Mouse (Mus musculus): ENCODE measurements around the gene BC052040. TPM values are rescaled to one million over a fixed set of nuclear protein-coding genes. Genes with fewer than 3 reads are reported as not detected.

The BC052040 gene
- polyA plus RNA-seq, 1 experiment from 2014 or later, result 20.8 TPM

DNA sequence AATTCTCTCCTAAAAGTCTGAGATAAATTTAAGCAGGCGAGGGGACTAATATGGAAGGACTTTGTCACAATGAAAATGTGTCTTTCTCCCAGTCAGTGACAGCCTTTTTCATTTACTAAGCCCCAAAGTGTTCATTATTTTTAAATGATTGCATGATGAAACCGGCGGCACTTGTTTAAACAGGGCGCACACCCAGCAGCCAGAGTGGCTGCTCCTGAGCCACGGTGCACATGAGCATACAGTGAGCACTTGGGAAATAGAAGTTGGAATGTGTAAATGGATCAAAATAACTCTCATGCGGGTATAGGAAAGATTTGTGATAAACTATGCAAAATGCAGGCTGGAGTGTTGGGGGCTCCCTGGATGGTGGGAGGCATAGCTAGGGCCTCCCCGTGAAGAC lies 169.7 kb downstream of the BC052040 start:
- peaks cover 9% of the 10 kb centered on the region; the same call in 1 of the 2 replicates for H3K27me3 ChIP-seq (replicated peaks; ENCODE audit: low read depth, poor library complexity, severe bottlenecking)
- no peak overlapping the region for H3K4me3 ChIP-seq
- DNase-seq (ENCODE audit: low spot score), result no peak
- 88% methylated on average over 7 of the region's 7 CpGs for WGBS
- H3K27ac ChIP-seq (replicated peaks), result no peak overlapping the region
- peaks cover 8% of the 10 kb centered on the region for H3K4me1 ChIP-seq
- no peaks in the 10 kb centered on the region for H3K36me3 ChIP-seq (replicated peaks)
- H3K9me3 ChIP-seq, result no peaks in the 10 kb centered on the region

DNA sequence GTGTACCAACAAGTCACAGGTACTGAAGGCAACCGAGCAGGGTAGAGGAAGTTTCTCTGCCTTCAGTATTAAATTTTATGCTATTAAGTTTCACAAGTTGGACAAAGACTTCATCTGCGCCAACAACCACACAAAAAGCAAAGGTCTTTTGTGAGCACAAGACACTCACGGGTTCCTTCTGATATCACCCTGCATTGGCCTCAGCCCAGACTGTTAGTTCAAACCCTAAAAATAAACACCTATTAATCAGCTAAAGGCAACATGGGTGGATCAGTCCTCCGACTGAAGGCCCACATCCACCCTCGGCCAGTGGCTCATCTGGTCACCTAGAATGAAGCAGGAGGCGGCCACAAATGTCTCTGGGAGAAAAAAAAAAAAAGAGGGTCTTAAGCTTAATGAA lies 176.2 kb downstream of the BC052040 start:
- WGBS, result 55% methylated on average over 6 of the region's 6 CpGs
- Histone ChIP-seq H3K27me3 (replicated peaks; ENCODE audit: low read depth, poor library complexity, severe bottlenecking) (peaks cover 11% of the 10 kb centered on the region; the same call in 1 of the 2 replicates), H3K4me3 (no peak overlapping the region), H3K4me1 (peaks cover 17% of the 10 kb centered on the region), H3K27ac (replicated peaks) (no peak overlapping the region; the same call in 1 of the 2 replicates), H3K9me3 (no peaks in the 10 kb centered on the region), H3K36me3 (replicated peaks) (no peaks in the 10 kb centered on the region)
- DNase-seq (ENCODE audit: low spot score), result no peak

DNA sequence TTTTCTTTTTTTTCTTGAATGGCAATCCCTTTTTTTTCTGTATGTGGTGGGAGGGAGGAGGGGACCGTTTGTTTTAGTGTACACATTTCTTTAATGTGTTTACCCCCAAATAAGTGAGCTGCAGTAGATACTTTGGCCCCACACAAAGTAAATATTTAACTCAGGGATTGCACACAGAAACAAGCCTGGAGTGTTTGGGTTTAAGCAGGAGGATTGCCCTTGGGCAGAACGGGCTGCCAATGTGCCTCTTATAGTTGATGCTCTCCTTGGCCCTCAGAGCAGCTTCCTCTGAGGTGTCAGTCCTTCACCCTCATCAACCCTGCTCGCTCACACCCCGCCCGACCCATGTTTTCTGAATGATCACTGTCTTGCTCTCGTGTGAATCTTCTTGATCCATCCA lies 177.0 kb downstream of the BC052040 start:
- no peaks in the 10 kb centered on the region for H3K9me3 ChIP-seq
- no peaks in the 10 kb centered on the region for H3K36me3 ChIP-seq (replicated peaks)
- peaks cover 7% of the 10 kb centered on the region; the same call in 1 of the 2 replicates for H3K27me3 ChIP-seq (replicated peaks; ENCODE audit: low read depth, poor library complexity, severe bottlenecking)
- 78% methylated on average over 6 of the region's 6 CpGs for WGBS
- H3K27ac ChIP-seq (replicated peaks), result no peak overlapping the region
- peaks cover 17% of the 10 kb centered on the region for H3K4me1 ChIP-seq
- no peak for DNase-seq (ENCODE audit: low spot score)
- H3K4me3 ChIP-seq, result no peak overlapping the region

DNA sequence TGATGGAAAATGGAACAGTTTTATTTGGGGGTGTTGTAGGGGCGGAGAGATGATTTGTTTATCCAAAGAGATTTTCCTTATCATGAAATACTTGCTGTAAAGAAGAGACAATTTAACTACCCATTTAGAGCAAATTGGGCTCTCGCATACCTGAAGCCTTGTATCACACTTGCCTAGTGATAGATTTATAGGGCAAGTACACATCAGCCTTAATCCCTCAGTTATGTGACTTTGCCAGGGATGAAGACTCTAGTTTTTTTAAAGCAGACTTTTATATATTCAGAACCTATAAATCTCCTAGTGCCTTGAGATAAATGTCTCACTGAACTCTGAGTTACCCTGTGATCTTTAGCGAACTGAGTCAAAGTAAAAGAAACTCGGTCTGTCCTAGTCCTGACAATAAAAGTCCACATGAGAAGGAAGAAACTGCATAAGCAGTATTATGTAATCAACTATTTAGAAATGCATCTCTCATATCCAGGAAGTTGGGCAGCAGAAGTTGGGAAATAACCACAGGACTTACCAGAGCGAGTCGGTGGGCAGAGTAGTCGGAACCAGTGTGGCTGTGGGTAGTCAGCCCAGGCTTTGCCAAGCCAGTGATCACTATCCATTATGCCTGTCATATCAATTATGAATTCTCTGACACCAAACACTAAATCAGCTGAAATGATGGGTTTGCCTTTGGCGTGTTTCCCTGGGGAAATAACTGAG lies 183.2 kb downstream of the BC052040 start:
- Histone ChIP-seq H3K4me3 (no peak overlapping the region), H3K4me1 (no peaks in the 10 kb centered on the region), H3K36me3 (replicated peaks) (no peaks in the 10 kb centered on the region), H3K27me3 (replicated peaks; ENCODE audit: low read depth, poor library complexity, severe bottlenecking) (no peaks in the 10 kb centered on the region), H3K9me3 (no peaks in the 10 kb centered on the region), H3K27ac (replicated peaks) (no peak overlapping the region)
- DNase-seq (ENCODE audit: low spot score), result no peak
- 93% methylated on average over 8 of the region's 8 CpGs for WGBS

DNA sequence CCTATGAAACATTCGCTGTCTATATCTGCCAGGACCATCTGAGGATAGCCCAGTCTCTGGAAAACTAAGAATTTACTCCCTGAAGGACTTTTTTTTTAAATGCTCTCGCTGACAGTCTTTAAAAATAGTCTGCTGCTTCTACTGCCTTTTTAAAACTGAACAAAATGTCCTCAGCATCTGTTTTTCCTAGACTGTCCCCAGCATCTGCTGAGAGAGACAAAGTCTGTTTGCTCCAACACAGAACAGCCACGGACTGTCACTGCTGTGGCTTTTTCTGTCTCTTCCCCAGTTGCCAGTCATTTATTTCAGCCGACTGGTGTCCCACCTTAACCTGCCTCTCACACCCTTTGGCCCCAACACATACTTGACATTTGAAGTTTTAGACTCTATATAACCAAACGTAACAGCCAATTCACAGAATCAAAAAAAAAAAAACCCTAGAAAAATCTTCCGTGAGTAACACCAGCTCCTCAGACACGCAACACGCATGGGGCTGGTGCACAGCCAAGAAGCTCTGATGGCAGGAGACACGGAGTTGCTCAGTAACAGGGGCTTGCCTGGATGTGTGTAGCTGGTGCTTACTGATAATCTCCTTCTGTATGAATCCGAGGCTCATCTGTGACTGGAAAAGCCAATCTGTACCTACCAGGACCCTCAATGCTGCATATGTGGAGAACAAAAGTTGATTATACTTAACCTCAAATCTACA lies 188.2 kb downstream of the BC052040 start:
- Histone ChIP-seq H3K27ac (replicated peaks) (no peak overlapping the region), H3K27me3 (replicated peaks; ENCODE audit: low read depth, poor library complexity, severe bottlenecking) (no peaks in the 10 kb centered on the region), H3K4me1 (no peaks in the 10 kb centered on the region), H3K36me3 (replicated peaks) (no peaks in the 10 kb centered on the region), H3K4me3 (no peak overlapping the region), H3K9me3 (no peaks in the 10 kb centered on the region)
- WGBS, result 90% methylated on average over 10 of the region's 10 CpGs
- DNase-seq (ENCODE audit: low spot score), result no peak

DNA sequence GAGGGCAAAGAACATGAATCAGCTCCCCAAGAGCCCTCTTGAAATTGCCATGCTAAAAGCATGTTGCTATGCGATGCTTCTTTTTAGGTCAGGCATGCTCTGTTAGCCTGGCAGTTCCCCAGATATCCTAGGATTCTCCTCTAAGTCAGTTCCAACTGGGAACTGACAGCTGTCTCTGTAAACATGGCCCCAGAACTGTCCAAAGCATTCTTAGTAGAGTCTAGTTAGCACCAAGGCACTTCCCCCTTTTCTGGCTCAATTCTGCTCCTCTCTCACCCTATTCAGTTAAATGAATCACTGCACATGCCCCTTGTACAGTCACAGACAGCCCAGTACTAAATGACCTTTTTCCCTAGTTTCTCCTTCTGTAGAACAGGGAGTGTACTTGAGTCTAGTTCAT lies 191.2 kb downstream of the BC052040 start:
- H3K36me3 ChIP-seq (replicated peaks), result no peaks in the 10 kb centered on the region
- H3K27ac ChIP-seq (replicated peaks), result no peak overlapping the region
- DNase-seq (ENCODE audit: low spot score), result no peak
- no peaks in the 10 kb centered on the region for H3K9me3 ChIP-seq
- 91% methylated on average over 1 of the region's 1 CpGs for WGBS
- H3K27me3 ChIP-seq (replicated peaks; ENCODE audit: low read depth, poor library complexity, severe bottlenecking), result no peaks in the 10 kb centered on the region
- H3K4me3 ChIP-seq, result no peak overlapping the region
- H3K4me1 ChIP-seq, result peaks cover 21% of the 10 kb centered on the region

DNA sequence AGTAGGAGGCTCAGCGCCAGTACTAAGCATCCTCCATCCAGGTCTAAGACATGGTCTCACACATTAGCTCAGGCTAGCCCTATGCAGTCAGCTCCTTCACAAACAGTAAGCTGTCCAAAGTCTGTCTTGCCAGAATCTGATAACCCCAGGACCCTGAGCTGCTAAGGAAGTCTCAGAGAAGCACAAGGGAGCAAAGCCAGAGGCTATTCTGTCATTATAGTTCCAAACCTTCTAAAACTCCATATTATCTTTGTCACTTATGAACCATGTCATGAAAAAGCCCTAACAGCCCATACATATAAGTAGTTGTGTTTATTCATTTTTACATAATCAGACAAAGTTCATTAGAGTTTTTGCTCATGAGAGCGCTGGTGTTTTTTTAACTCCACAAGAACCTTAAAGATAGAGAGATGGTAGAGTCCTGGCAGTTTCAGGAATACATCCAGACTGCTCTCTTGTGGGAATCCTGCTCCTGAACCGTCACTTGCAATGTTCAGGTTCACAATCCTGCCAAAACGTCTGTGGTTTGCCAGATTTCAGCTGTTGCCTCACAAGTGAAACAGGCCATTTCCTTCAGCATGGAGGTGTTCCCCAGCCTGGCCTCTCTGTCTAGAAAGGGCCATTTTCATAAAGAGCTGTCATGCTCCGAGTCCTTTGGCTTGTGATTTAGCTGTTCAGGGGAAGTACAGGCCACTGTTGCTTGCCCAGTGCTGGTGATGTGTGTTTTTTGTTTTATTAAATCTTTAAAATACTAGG lies 192.8 kb downstream of the BC052040 start:
- no peaks in the 10 kb centered on the region for H3K27me3 ChIP-seq (replicated peaks; ENCODE audit: low read depth, poor library complexity, severe bottlenecking)
- 82% methylated on average over 5 of the region's 5 CpGs for WGBS

DNA sequence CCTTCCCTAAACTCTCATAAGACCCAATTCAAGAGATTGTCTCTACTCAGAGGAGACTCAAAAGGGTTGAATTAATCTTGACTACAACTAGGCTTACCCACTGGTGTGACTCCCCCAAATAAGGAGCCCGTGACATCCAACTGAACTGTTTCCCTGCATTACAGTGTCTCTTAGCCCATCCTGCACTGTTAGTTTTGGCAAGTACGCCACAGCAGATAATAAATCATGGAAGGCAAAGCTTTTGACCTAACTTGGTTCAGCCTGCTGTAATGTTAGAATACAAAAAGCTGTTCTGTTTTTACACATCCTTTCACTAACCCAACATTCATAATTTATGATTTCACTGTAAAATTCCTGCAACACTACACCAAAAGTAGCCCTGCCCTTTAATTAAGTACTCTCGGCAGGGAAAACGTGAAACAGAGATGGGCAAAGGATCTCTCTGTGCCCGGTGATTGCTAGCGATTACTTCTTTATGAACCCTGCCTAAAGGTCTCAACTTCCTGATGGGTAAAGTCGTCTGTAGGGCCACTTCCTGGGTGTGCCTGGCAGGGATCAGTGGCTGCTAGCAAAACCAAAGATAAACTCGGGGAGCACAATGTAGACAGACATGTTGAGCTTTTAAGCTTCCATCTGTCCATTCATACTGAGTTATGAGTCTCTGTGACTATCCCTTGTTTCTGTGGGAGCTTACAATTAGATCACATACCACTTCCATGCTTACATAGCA lies 194.1 kb downstream of the BC052040 start:
- peaks cover 21% of the 10 kb centered on the region for H3K4me1 ChIP-seq

More for the DNA sequence above, 192.8 kb downstream of the BC052040 start:
- Histone ChIP-seq H3K9me3 (no peaks in the 10 kb centered on the region), H3K36me3 (replicated peaks) (no peaks in the 10 kb centered on the region), H3K4me1 (peaks cover 21% of the 10 kb centered on the region), H3K4me3 (no peak overlapping the region), H3K27ac (replicated peaks) (no peak overlapping the region)
- no peak for DNase-seq (ENCODE audit: low spot score)

DNA sequence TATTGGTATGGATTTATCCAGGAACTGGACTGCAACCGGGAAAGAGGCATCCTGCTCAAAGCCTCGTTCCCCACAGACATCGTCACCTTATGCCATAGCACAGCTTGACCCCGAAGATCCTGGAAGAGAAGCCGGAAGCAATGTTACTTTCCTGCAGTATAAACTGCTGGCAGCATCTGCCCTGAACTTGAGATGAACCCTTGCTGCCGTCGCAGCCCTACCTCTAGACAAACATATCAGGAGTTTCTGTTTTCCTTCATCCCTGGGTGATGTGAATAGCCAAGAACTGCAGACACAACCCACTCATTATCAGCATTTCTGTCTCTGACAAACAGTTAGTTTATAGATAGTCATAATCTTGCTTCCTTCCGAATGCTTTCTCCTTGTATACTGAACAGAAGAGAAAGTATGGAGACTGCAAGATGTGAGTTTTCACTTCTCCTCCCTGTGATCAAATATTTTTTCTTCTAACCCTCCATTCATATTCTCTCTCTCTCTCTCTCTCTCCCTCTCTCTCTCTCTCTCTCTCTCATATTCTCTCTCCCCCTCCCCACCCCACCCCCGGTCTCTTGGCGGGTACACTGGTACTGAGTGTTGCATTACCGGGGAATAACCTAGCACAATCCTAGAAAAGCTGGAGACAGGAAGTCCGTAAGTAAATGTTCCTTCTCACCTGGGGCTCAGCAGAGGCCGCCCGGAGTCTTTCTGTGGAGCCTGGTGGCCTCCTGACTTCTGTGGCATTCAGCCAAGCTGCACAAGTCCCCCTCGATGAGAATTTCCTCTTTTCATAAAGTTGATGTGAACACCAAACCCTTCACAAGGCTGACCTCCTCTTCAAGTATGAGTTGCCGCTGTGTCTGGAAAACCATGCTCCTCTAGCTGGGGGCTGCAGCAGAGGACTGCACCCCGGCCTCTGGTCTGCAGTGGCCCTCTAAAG lies 195.7 kb downstream of the BC052040 start:
- Histone ChIP-seq H3K4me3 (no peak overlapping the region), H3K9me3 (no peaks in the 10 kb centered on the region), H3K4me1 (peaks cover 21% of the 10 kb centered on the region), H3K27ac (replicated peaks) (peak overlapping the region; percentile 51), H3K36me3 (replicated peaks) (no peaks in the 10 kb centered on the region), H3K27me3 (replicated peaks; ENCODE audit: low read depth, poor library complexity, severe bottlenecking) (no peaks in the 10 kb centered on the region)
- DNase-seq (ENCODE audit: low spot score), result peak; percentile 34
- WGBS, result 64% methylated on average over 17 of the region's 17 CpGs

More for the DNA sequence above, 194.1 kb downstream of the BC052040 start:
- Histone ChIP-seq H3K27ac (replicated peaks) (no peak overlapping the region), H3K36me3 (replicated peaks) (no peaks in the 10 kb centered on the region), H3K9me3 (no peaks in the 10 kb centered on the region), H3K27me3 (replicated peaks; ENCODE audit: low read depth, poor library complexity, severe bottlenecking) (no peaks in the 10 kb centered on the region), H3K4me3 (no peak overlapping the region)
- DNase-seq (ENCODE audit: low spot score), result no peak
- 73% methylated on average over 8 of the region's 8 CpGs for WGBS

DNA sequence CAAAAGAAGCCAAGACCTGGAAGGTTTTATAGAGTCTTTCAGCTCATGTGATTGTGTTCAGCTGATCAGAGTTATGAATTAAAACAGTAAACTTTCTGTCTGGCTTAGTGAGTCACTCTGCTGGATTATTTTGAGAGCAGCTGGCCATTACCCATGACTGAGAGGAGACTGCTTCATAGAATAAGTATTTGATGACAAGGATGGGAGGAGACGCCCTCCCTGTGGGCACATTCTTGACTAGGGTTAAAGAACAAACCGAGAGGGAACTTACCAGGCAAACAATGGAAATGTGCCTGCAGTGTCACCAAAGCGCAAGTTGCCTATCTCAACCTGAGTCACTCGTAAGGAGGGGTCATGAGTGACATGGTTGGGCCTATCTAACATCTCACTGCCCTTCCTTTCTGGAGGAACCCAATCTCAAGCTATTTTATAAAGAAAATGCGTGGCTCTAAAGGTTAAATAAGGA lies 199.1 kb downstream of the BC052040 start:
- no peak for DNase-seq (ENCODE audit: low spot score)
- Histone ChIP-seq H3K27me3 (replicated peaks; ENCODE audit: low read depth, poor library complexity, severe bottlenecking) (no peaks in the 10 kb centered on the region), H3K4me1 (peaks cover 25% of the 10 kb centered on the region), H3K9me3 (no peaks in the 10 kb centered on the region), H3K27ac (replicated peaks) (no peak overlapping the region), H3K4me3 (no peak overlapping the region), H3K36me3 (replicated peaks) (no peaks in the 10 kb centered on the region)
- WGBS, result 82% methylated on average over 5 of the region's 5 CpGs

DNA sequence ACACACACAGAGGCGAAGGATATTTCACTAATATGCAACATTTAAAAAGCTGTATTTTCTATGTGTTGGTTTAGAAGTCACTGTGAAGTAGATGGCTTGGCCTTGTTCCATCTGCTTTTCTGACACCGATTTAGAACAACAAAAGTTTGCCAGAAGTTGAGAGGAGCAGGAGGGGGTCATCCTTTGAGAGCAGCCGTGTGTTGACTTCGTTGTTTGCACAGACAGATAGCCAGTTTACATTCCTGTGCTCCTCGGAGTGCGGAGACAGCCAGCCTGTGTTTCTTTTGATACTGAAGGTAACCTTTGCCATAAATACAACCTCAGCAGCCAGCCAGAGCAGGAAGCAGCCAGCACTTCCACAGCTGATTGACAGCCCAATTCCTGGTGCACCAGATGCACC lies 204.2 kb downstream of the BC052040 start:
- Histone ChIP-seq H3K4me1 (peaks cover 12% of the 10 kb centered on the region), H3K4me3 (no peak overlapping the region), H3K27ac (replicated peaks) (no peak overlapping the region; the same call in 1 of the 2 replicates), H3K9me3 (no peaks in the 10 kb centered on the region), H3K36me3 (replicated peaks) (no peaks in the 10 kb centered on the region), H3K27me3 (replicated peaks; ENCODE audit: low read depth, poor library complexity, severe bottlenecking) (no peaks in the 10 kb centered on the region)
- WGBS, result 35% methylated on average over 6 of the region's 6 CpGs
- DNase-seq (ENCODE audit: low spot score), result no peak
